Mouse (Mus musculus): Measurements from ENCODE around the gene Klhl10.
A peak's percentile ranks its signal among the peaks of the same experiment; 100 is the strongest.

GRCm38 (mm10) chr11:100396886-100397599 is 44.7 kb upstream of the Klhl10 start:
- TF ChIP-seq CTCF (IDR thresholded peaks at IDR 0.05; ENCODE audit: control insufficient read depth, insufficient read depth, insufficient read length) (peak; percentile 44), MAX (IDR thresholded peaks at IDR 0.05) (no peak), MYOG (IDR thresholded peaks at IDR 0.05; ENCODE audit: control insufficient read depth, extremely low read depth, insufficient read length) (no peak)

Measured in C2C12 (cell line).